Mouse (Mus musculus): ENCODE results near the gene Faim. TPM values are rescaled to one million over a fixed set of nuclear protein-coding genes. Genes with fewer than 3 reads are reported as not detected.

The Faim gene
- total RNA-seq (2012; rRNA removed) (29.2 and 30.7 TPM in 2 replicates), polyA plus RNA-seq (2012; ENCODE audit: insufficient read depth in 1 of 2, insufficient read length in 2 of 2, low read depth in 1 of 2, low replicate concordance in 2 of 2, missing spikeins in 1 of 2) (10 to 100 TPM in 1 of 2 experiments, not detected in 1; 53.6 TPM)

GRCm38 (mm10) chr9:98985800-98986475 is at the start of gene Faim:
Gene Faim (plus strand): TSS chr9:98986373.
- Histone ChIP-seq H3K27ac (ENCODE audit: control insufficient read depth, low read depth, low read length) (no peak within 1 kb of the TSS), H3K27me3 (ENCODE audit: control insufficient read depth in 1 of 2, insufficient read depth in 2 of 2, low read length in 2 of 2) (no peaks in the 10 kb centered on the region), H3K79me2 (ENCODE audit: control insufficient read depth, insufficient read depth, low read length, poor library complexity) (peaks cover 9% of the 10 kb centered on the region), H3K4me3 (ENCODE audit: control insufficient read depth in 1 of 2, insufficient read depth in 1 of 2, low read depth in 2 of 2, low read length in 2 of 2) (peak within 1 kb of the TSS; percentile 75 to 81), H3K36me3 (ENCODE audit: control insufficient read depth in 1 of 2, insufficient read depth in 2 of 2, low read length in 2 of 2) (peaks cover 0 to 4% of the 10 kb centered on the region in 2 experiments; a peak in 1 of 4 replicates), H3K9me3 (replicated peaks; ENCODE audit: insufficient read depth, low read length) (no peaks in the 10 kb centered on the region), H3K9ac (ENCODE audit: control insufficient read depth, low read depth, low read length, poor library complexity, severe bottlenecking) (peak within 1 kb of the TSS; percentile 79), H3K4me1 (ENCODE audit: control insufficient read depth in 1 of 2, insufficient read depth in 2 of 2, low read length in 2 of 2) (peaks cover 0 to 2% of the 10 kb centered on the region in 2 experiments; a peak in 1 of 4 replicates)
- peak; percentile 96 for DNase-seq (ENCODE audit: low read depth, low spot score)
- TF ChIP-seq POLR2AphosphoS5 (IDR thresholded peaks at IDR 0.05; ENCODE audit: borderline replicate concordance, low read depth, low read length): no peak
- no peak for TF ChIP-seq SMC3 (IDR thresholded peaks at IDR 0.05; ENCODE audit: low read depth, low read length)
- TF ChIP-seq NELFE (IDR thresholded peaks at IDR 0.05; ENCODE audit: low read depth, low read length): peak; percentile 77
- TF ChIP-seq ZC3H11A (IDR thresholded peaks at IDR 0.05; ENCODE audit: low read depth, low read length): no peak
- no peak; the same call in 1 of the 2 replicates for TF ChIP-seq POLR2AphosphoS2 (IDR thresholded peaks at IDR 0.05; ENCODE audit: low read length)
- TF ChIP-seq ZNF384 (IDR thresholded peaks at IDR 0.05; ENCODE audit: low read depth, low read length): no peak
- no peak for TF ChIP-seq UBTF (IDR thresholded peaks at IDR 0.05; ENCODE audit: borderline replicate concordance, insufficient read depth, low read depth, low read length)
- TF ChIP-seq TBP (IDR thresholded peaks at IDR 0.05; ENCODE audit: low read depth, low read length): 0 out of 2 replicates have a peak, but pooled peaks have one; percentile 31
- TF ChIP-seq BHLHE40 (IDR thresholded peaks at IDR 0.05; ENCODE audit: borderline replicate concordance, low read depth, low read length): no peak
- TF ChIP-seq HCFC1 (IDR thresholded peaks at IDR 0.05; ENCODE audit: low read depth, low read length): peak; percentile 44; the same call in 1 of the 2 replicates
- TF ChIP-seq SIN3A (IDR thresholded peaks at IDR 0.05; ENCODE audit: low read length): 0 out of 2 replicates have a peak, but pooled peaks have one; percentile 50
- no peak for TF ChIP-seq GATA1 (IDR thresholded peaks at IDR 0.05; ENCODE audit: low read depth, low read length)
- no peak for TF ChIP-seq RCOR1 (IDR thresholded peaks at IDR 0.05; ENCODE audit: low read depth, low read length)
- TF ChIP-seq JUND (IDR thresholded peaks at IDR 0.05; ENCODE audit: low read depth, low read length): no peak
- TF ChIP-seq CHD1 (IDR thresholded peaks at IDR 0.05; ENCODE audit: low read depth, low read length): no peak
- TF ChIP-seq MAZ (IDR thresholded peaks at IDR 0.05; ENCODE audit: low read depth, low read length): no peak
- TF ChIP-seq ZMIZ1 (IDR thresholded peaks at IDR 0.05; ENCODE audit: low read depth, low read length): 0 out of 2 replicates have a peak, but pooled peaks have one; percentile 34
- no peak for TF ChIP-seq CTCF (IDR thresholded peaks at IDR 0.05 in 2 of 3, conservative IDR thresholded peaks at IDR 0.05 in 1 of 3; ENCODE audit: control insufficient read depth in 1 of 3, insufficient read depth in 1 of 3, low read depth in 2 of 3, low read length in 3 of 3, poor library complexity in 1 of 3, severe bottlenecking in 1 of 3)
- no peak for TF ChIP-seq KAT2A (conservative IDR thresholded peaks at IDR 0.05; ENCODE audit: low read depth, low read length)
- 0 out of 4 replicates have a peak, but pooled peaks of 1 of the 2 experiments have one; percentile 10 for TF ChIP-seq EP300 (IDR thresholded peaks at IDR 0.05; ENCODE audit: low read depth in 1 of 2, low read length in 2 of 2)
- peak; percentile 83 for TF ChIP-seq ELF1 (IDR thresholded peaks at IDR 0.05; ENCODE audit: low read depth, low read length)
- no peak for TF ChIP-seq ZKSCAN1 (IDR thresholded peaks at IDR 0.05; ENCODE audit: low read depth, low read length)
- no peak for TF ChIP-seq MYB (IDR thresholded peaks at IDR 0.05; ENCODE audit: low read depth, low read length)
- no peak for TF ChIP-seq USF1 (IDR thresholded peaks at IDR 0.05; ENCODE audit: low read depth, low read length)
- TF ChIP-seq MAFK (IDR thresholded peaks at IDR 0.05; ENCODE audit: borderline replicate concordance, low read depth, low read length): no peak
- peak; percentile 80 for TF ChIP-seq MXI1 (IDR thresholded peaks at IDR 0.05; ENCODE audit: low read depth, low read length)
- no peak for TF ChIP-seq RAD21 (IDR thresholded peaks at IDR 0.05; ENCODE audit: low read depth, low read length)
- no peak for TF ChIP-seq MEF2A (IDR thresholded peaks at IDR 0.05; ENCODE audit: extremely low read depth, insufficient replicate concordance, low read depth, low read length, poor library complexity, severe bottlenecking)
- no peak for TF ChIP-seq TCF12 (IDR thresholded peaks at IDR 0.05; ENCODE audit: low read depth, low read length)
- TF ChIP-seq ETS1 (IDR thresholded peaks at IDR 0.05; ENCODE audit: low read depth, low read length): no peak
- peak in 1 of 2 experiments; percentile 72; a peak in 2 of 4 replicates for TF ChIP-seq POLR2A (IDR thresholded peaks at IDR 0.05; ENCODE audit: control insufficient read depth in 1 of 2, insufficient read depth in 1 of 2, low read depth in 1 of 2, low read length in 2 of 2, poor library complexity in 1 of 2)
- TF ChIP-seq MAX (IDR thresholded peaks at IDR 0.05; ENCODE audit: low read length): peak; percentile 74
- TF ChIP-seq TAL1 (IDR thresholded peaks at IDR 0.05; ENCODE audit: low read length): no peak
- TF ChIP-seq E2F4 (IDR thresholded peaks at IDR 0.05; ENCODE audit: borderline replicate concordance, low read depth, low read length): no peak
- TF ChIP-seq NRF1 (IDR thresholded peaks at IDR 0.05; ENCODE audit: insufficient read depth, low read depth, low read length, poor library complexity, severe bottlenecking): peak; percentile 82
- no peak for TF ChIP-seq CHD2 (IDR thresholded peaks at IDR 0.05; ENCODE audit: low read length)
